Mouse (Mus musculus): ENCODE measurements around the gene Nudt8.

Gene Nudt8

DNA sequence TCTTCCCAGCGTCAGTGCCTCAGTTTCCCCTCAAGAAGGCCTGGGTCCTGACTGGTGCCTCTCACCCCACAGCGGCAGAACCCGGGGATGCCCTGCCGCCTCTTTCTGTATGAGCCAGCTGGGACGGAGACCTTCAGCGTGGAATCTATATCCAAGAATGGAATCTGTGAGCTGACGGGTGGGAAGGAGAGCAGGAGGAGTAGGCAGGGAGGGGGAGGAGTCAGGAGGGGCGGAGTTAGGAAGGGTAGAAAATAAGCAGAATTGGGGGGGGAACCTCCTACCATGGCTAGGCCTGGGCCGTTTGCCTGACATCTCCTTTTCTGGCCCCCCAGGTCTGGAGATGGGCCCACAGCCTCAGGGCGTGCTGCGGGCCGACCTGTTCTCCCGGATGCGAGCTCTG lies 12.3 kb upstream of the Nudt8 start:
- DNase-seq (ENCODE audit: low spot score in 2 of 2) = no peak

DNA sequence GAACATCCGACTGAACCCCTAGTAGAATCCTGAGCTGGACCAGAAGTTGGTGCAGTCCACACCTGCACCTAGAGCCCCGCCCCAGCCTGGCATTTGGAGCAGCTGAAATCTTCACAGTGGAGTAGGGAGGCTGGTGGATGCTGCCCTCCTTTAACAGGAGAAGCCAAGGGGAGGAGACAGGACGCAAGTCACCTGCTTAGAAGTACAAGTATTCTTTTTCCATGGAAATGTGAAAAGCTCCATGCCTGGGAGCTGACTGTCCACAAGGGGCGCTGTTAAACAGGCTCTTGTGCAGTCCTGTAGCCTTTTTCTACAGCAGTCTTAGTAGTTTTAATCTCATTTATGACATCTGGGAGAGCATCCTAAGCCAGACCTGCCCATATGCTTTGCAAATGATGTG lies 11.6 kb upstream of the Nudt8 start:
- DNase-seq (ENCODE audit: low spot score in 2 of 2) = no peak

DNA sequence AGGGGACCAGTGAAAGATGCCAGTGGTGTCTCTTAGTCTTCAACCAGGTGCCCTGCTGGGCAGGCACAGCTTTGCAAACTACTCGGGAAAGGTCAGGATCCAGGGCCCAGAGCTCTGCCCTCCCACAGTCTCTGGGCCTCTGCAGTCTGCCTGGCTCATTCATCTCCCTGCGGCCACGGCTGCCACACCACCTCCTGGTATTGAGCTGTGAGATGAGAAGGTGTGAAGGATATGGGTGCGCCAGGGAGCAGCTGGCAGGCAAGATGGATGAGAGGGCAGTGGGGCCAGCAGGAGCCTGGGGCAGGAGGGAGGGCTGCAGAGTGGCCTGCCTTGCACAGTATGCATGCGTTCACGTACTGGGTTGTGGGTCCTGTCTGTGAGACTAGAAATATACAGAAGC lies 9.6 kb upstream of the Nudt8 start:
- no peak for DNase-seq (ENCODE audit: low spot score in 2 of 2)

DNA sequence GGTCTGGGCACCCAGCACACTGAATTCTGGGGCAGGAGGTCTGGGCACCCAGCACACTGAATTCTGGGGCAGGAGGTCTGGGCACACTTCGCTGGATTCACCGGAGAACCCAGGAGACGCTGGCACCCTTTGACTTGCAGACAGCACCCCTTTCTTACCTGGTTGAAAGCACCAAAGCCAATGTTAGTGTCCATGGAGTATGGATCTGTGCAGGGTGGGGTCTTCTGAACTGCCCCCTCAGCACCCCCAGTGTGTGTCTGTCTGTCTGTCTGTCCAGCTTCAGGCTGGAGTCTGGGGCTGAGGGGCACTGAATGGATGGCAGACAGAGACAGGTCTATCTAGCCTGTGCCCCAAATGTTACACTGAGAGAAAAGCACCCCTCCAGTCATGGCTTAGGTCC lies 8.8 kb upstream of the Nudt8 start:
- no peak for DNase-seq (ENCODE audit: low spot score in 2 of 2)

DNA sequence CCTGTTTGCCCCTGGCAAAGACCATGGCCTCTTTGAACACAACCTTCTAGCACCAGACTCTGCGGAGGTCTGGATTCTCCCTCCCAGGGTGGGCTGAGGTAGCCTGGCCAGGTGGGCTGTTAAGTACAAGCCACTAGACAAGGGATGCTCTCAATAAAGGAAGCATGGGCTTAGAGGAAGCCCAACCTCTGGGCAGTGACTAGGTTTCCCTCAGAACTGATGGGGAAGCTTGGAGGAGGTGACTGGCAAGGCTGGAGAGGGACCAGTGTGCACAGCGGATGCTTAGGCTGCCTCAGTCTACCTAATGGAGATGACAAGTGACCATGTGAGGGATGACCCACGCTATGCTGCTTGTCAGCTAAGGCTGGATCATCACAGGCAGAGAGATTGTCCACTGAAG lies 8.4 kb upstream of the Nudt8 start:
- DNase-seq (ENCODE audit: low spot score in 2 of 2) = no peak

DNA sequence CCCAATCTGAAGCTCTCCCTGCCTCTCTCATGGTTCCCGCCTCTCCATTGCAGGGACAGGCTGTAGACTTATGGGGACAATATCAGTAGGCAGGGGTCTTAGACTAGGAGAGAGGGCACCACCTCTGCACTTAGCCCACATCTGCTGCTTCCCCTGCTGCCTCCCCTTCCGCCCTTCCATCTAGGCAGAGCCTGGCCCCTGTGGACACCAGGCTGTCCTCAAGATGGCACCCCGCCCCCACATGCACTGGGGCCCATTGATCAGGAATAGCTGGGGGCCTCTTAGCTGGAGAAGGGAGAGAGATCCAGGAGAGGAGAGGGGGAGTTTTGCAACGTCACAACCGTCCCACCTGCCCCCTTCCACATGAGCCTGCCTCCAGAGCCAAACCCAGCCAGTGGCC lies 8.0 kb upstream of the Nudt8 start, which contains the start of gene Tbx10:
Tbx10 (plus strand) TSS at position 337 of the 400 bp plus-strand sequence.
- DNase-seq (ENCODE audit: low spot score in 2 of 2) = no peak

DNA sequence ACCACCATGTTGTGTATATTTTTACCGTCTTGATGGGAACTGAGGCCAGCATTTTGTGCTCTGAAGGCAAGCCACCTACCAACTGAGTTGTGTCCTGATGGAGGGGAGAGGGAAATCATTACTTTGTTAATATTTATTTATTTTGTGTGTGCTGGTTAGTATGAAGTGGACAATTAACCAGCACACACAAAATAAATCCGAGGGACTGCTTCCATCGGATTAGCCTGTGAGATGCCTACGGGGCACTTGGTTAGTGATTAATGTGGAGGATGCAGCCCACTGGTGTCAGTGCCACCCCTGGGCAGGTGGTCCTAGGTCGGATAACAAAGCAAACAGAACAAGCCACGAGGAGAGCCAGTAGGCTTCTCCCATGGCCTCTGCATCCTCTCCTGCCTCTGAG lies 5.4 kb upstream of the Nudt8 start:
- no peak for DNase-seq (ENCODE audit: low spot score in 2 of 2)

DNA sequence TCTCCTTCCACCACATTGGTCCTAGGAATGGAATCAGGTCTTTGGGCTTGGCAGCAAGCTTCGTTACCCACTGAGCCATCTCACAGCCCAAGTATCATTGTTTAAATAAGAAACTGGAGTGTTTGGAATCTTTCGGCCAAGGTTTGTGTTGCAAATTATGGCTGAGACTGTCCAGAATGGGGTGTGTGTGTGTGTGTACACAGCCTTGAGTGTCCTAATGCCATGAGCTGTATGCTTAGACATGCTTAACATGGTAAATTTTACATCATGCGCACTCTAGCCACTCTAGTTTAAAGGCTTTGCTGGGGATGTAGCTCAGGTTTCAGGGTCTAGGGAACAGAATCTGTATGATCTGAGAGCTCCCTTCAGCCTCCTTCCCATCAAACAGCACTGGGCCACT lies 4.9 kb upstream of the Nudt8 start:
- no peak for DNase-seq (ENCODE audit: low spot score in 2 of 2)

DNA sequence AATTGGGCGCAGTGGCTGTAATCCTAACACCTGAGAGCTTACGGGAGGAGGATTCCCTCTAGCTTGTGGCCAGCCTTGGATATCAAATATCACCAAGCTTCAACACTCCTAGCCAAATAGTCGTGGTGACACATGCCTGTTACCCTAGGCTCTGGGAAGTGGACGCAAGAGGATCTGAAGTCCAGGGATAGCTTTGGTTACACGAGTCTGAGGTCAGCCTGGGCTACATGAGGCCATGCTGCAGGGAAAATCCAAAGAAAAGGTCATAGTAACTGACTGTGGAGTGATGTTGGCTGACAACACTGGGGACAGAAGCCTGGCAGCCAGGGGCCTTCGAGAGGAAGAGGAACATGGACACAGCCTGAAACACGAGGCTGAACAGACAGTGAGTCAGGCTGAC lies 4.3 kb upstream of the Nudt8 start:
- DNase-seq (ENCODE audit: low spot score in 2 of 2) = no peak

DNA sequence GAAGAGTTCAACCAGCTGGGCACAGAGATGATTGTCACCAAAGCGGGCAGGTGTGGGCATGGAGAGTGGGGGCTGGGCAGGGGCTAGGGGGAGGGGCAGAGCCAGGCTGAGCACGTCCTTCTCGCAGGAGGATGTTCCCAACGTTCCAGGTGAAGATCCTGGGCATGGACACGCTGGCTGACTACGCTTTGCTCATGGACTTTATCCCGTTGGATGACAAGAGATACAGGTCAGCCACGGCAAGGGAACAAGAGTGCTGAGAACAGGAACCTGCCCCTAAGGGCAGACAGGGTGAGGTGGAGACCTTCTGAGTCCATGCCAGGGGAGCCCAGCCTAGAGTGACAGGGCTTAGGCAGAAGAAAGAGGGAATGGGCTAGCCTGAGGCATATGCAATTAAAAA lies 3.6 kb upstream of the Nudt8 start:
- no peak for DNase-seq (ENCODE audit: low spot score in 2 of 2)

DNA sequence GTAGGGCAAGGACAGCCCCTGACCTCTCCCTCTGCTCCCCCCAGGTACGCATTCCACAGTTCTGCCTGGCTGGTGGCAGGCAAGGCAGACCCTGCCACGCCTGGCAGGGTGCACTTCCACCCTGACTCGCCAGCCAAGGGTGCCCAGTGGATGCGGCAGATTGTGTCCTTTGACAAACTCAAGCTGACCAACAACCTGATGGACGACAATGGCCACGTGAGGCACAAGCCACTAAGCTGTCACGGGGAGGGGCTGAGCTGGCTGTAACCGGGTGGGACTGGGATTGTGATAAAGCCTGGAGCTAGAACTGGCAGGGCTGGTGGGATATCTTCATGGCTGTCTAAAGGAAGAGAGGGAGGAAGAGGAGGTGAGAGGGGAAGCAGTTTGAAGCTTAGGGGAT lies 3.1 kb upstream of the Nudt8 start:
- DNase-seq (ENCODE audit: low spot score in 2 of 2) = no peak

DNA sequence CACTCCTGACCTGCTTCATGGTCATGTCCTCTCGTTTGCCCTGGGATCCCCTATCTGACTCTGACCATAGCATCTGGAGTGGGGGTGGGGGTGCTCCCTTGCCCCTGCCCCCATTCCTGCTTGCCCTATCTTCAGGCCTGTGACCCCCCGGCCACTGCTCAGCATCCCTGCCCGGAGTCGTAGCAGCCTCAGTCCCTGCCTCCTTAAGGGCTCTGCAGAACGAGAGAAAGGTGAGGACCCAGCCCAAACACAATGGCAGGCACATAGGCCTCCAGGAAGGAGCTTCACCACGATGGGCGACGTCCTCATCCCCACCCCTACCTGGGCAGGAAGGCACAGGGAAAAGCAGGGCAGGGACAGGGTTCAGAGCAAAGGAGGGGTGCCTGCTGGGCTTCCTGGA lies 2.0 kb upstream of the Nudt8 start:
- no peak for DNase-seq (ENCODE audit: low spot score in 2 of 2)

DNA sequence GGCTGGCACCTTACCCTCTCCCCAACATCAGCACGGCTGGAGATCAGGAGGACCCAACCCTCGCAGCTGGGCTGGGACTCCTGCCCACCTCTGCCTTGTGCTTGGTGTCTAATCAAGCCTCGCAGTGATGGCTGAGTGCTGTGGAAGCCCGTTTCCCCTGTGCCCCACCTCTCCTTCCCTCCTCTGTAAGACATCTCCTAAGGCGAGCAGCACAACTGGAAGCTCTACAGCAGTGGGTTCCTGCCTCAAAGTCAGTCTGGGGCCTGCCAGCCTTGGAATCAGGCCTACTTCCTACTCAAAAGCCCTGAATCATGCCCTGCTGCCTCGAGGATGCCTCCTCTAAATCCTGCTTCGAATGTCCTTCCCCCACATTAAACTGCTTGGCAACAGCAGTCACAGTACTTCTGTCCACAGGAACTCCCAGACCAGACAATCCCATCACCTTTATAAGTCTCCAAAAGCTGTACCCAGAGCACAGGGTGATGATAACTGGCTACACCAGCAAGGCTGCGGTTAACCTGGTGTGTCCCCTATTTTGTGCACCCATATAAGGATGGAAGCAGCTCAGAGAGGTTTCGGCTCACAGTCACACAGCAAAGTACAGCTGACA lies 1.2 kb upstream of the Nudt8 start:
- DNase-seq (ENCODE audit: low spot score in 2 of 2) = no peak

DNA sequence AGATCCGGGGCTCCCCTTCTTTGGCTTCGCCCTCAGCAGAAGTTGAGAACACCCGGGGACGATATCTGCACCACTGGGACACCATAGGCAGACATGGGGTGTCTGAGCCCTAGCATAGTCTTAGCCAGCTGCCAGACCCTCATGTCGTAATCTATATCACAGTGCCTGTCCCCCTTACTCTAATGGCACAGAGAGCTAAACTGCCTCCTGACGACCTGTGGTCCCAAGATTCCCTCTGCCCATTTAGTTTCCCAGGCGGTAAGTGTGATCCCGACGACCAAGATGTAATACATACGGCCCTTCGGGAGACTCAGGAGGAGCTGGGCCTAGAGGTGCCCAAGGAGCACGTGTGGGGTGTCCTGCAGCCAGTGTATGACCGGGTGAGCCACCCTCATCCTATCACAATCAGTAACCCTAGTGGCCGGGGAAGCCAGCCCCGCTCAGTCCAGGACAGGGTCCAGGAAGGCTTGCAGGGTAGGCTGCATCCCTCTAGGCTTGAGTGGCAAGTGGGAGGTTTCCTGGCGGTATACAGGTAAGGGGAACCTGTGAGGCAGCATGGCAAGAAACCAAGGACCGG lies 657 bp downstream of the Nudt8 start:
- DNase-seq (ENCODE audit: low spot score in 2 of 2) = no peak

DNA sequence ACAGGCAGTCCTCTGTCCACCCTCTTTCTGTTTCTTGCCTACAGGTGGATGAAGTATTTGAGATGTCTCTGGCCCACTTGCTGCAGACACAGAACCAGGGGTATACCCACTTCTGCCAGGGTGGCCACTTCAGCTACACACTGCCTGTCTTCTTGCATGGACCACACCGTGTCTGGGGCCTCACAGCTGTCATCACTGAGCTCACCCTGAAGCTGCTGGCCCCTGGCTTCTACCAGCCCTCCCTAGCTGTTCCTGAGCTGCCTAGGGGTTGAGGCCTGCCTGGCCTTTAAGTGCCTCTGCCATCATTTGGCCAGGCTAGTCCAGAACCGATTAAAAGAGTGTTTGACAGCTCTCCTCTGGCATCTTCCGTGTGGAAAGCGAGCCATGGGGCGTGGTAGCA lies 1.4 kb downstream of the Nudt8 start:
- no peak for DNase-seq (ENCODE audit: low spot score in 2 of 2)

DNA sequence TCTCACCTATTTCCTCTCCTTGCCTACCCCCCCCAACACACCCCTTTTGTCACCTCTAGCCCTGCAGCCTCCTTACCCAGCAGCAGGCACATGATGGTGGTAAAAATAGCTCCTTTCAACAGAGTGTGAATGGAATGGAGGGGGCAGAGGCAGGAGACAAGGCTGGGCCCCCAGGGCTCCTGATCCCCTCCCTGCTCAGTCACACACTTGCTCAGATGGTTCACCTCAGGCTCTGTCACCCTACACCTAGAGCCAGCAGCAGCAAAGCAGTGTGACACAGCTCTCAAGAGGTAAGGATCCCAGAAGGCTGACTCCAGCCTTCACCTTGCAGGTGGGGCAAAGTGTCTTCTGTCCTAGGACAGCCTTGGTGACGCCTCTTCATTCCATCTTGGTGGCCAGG lies 2.7 kb downstream of the Nudt8 start, which contains the start of gene Doc2g:
Doc2g (plus strand) TSS at position 202 of the 400 bp plus-strand sequence.
- DNase-seq (ENCODE audit: low spot score in 2 of 2) = no peak

DNA sequence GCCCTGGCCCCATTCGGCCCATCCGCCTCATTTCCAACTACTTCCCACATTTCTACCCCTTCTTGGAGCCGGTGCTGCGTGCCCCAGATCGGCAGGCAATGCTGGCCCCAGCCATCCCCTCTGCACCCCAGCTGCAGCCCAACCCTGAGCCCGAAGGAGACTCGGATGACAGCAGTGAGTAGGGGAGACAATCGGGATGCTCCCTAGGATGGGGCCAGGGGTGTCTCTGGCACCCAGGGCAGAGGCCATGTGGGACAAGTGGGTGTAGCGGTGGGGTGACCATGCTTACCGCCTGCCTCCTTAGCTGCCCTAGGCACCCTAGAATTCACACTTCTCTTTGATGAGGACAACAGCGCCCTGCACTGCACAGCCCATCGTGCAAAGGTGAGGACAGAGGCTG lies 3.3 kb downstream of the Nudt8 start:
- DNase-seq (ENCODE audit: low spot score in 2 of 2) = no peak

DNA sequence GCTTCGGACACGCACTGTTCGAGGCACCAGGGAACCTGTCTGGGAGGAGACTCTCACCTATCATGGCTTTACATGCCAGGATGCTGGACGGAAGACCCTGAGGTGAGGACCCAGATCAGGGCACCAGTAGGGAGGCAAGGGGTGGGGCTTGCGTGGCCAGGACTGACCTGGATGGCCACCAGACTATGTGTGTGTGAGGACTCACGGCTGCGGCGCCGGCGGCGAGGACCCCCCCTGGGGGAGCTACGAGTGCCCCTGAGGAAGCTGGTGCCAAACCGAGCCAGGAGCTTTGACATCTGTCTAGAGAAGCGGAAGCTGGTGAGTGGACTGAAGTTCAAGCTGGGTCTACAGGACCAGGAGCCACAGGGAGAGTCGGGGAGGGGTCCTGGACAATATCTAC lies 4.0 kb downstream of the Nudt8 start:
- no peak for DNase-seq (ENCODE audit: low spot score in 2 of 2)

DNA sequence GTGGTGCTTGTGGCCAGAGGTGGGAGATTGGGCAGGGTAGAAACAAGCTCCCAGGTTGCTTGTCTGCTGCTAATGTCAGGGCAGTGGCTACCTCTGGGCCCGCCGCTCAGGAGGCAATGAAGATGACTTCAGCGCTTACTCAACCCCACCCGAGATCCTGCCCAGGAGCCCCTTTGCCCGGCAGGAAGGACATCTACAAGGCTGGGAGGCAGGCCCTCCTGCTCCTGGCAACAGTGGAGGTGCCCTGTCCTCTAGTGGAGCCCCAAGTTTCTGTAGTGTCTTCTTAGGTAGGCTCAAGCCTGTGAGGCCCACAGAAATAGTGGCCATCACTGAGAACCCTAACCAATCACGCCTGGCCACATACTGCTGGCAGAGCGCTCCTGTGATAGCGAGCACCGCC lies 4.7 kb downstream of the Nudt8 start:
- DNase-seq (ENCODE audit: low spot score in 2 of 2) = no peak

DNA sequence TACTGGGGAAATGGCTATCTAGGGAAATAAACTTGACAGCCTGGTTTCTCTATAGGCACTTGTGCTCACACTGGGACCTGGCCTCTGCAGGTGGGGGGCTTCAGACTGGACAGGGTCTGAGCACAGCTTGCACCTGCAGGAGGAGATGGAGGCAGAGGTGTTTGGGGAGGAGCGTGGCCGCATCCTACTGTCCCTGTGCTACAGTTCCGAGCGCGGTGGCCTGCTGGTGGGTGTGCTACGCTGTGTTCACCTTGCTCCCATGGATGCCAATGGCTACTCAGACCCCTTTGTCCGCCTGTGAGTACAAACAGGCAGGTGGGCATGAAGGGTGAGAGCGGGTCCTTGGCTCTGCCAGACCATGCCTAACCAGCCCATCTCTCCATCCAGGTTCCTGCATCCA lies 5.6 kb downstream of the Nudt8 start:
- DNase-seq (ENCODE audit: low spot score in 2 of 2) = no peak

DNA sequence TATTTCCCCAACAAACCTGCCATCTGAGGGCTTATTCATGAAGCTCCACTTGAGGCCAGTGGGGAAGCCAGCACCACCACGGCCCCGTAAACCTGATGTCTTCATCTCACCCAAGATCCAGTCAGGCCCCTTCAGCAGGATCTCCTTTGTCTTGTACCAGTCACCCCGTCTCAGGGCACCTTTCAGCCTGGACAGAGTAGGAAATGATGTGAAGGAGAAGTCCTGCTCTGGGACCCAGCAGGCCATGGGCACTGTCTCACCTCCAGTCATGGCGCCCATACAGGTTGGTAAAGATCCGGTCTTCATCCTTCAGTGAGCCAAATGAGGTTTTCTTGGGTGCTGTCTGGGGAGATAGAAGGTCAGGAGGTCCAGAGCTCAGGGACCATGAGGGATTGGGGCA lies 10.7 kb downstream of the Nudt8 start:
- DNase-seq (ENCODE audit: low spot score in 2 of 2) = no peak

DNA sequence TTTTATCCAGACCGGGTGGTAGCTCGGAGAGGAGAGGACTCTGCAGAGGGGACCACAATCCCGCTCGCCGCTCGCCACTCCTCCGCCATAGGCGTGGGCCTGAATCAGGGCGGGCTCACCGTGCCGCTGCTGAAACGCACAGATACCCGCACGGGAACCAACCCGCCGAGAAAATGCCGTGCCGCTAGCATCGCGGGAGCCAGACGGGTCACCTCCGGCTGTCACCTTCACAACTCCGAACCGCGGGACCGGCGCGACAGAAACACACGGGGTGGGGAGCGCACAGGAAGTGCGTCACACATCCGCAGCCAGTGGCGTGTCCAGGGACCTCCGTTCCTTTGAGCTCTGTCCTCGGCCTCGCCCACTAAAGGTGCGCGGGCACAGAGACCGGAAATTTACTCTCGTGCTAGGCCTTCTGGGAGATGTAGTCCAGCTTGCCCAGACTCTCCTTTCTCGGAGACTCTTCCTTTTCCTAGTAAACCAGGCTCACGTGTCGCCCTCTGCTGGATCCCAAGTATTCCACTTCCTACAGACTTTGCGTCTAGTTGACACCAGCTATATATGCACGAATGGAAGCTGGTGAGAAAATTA lies 12.1 kb downstream of the Nudt8 start, which contains the start of gene Ndufv1:
Ndufv1 (minus strand) TSS at position 375 of the 591 bp plus-strand sequence.
- peak; percentile 97 to 98 for DNase-seq (ENCODE audit: low spot score in 2 of 2)

DNA sequence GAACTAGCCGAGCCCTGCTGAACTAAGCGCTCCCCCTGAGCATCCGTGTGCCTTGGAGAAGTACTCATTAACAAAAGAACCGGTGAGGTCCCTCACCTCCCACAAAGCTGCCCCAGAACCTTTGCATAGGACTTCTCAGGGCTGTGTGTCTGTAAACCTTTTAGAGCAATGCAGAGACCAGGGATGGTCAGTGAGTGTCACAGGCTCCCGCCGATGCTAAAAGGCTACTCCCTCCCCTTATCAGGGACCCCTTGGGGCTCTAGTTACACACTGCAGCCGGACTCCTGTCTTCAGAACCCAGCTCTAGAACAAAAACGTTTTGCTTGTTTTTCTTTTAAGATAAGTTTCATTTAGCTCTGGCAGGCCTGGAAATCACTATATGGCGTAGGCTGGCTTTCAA lies 12.7 kb downstream of the Nudt8 start:
- no peak for DNase-seq (ENCODE audit: low spot score in 2 of 2)

DNA sequence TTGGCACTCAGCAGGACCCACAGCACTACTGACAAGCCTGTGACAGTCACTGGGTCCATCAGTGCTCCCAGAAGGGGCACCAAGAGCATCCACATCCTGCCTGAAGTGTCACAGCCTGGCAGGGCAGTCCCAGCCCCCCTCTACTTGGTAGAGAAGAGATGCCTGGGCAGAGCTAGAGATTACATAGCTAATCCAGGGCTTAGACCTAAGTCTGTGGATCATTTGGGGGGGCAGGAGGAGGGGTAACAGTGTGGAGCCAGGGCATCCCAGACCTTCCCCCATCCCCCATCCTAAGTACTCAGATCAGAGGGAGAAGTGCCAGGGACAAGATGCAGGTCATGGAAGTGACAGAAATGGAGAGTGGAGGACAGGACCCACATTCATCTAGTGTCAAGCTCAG lies 14.4 kb downstream of the Nudt8 start:
- no peak for DNase-seq (ENCODE audit: low spot score in 2 of 2)
